Mouse (Mus musculus) B cell, adult 2 months (primary cell): Measurements from ENCODE around the gene Zup1.
"Not testable (repeated sequence)": the region's sequence is repeated elsewhere in the genome, so short reads cannot be mapped to it uniquely, and the experiment has no call there.

Experiments used
- DNase-seq, 2 experiments: peaks; one replicate each; pipeline ENCODE4 v3.0.0; 2022

The Zup1 gene

GRCm38 (mm10) chr10:33950803-33951583 lies at the start of gene Zup1:
Gene Zup1 (minus strand): TSS chr10:33951269.
- peak; percentile 87 to 90 for DNase-seq

DNA sequence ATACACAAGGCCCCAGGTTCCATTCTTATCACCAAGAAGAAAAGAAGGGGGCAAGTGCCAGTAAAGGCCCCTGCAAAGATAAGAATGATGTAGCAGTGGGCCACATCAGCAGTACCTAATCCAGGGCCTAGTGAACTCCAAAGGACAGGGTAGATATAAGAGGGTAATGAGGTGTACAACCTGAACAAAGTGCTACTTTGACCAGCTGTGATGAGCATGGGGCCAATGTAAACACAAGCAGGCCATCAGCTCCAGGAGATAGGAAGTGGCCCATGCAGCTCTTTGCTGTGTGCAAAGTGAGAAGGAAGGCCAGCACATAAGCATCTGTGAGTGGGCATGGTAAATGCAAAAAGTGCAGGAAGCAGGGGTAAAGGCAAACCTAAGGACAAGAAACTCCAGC lies 47.3 kb upstream of the Zup1 start:
- no peak for DNase-seq

DNA sequence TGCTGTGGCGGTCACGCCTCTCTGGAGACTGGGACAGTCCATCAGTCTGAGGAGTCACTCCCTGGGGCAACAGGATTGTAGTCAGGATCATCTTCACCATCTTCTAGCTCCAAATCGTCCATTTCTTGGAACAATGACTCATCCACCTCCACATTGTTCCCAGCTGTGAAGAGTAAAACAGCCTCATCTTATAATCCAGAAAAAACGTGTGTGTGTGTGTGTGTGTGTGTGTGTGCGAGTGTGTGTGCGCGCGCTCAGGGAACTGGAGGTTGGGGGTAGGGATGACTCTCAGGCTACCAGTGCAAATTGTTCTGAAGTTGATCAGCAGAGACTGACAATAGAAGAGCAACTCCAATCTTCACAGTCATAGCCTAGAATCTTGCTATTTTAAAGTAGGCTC lies 45.6 kb upstream of the Zup1 start:
- DNase-seq, result not testable (repeated sequence)

DNA sequence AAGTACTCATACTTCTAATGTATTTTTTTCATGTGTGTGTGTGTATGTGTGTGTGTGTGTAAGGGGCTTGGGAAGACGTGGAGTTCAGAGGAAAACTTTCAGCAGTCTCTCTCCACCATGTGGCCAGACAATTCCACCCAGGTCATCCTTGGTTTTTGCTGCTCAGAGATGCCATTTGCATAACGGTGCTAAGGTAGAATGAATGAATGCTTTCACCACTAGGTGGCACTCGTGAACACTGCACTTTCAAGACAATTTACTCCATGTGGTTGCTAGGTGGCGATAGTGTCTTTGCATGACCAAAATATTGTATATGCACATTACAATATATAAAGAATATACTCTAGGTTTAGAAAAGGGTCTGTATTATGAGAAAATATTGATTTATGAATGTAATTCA lies 35.7 kb upstream of the Zup1 start:
- DNase-seq, result peak; percentile 72 to 76

DNA sequence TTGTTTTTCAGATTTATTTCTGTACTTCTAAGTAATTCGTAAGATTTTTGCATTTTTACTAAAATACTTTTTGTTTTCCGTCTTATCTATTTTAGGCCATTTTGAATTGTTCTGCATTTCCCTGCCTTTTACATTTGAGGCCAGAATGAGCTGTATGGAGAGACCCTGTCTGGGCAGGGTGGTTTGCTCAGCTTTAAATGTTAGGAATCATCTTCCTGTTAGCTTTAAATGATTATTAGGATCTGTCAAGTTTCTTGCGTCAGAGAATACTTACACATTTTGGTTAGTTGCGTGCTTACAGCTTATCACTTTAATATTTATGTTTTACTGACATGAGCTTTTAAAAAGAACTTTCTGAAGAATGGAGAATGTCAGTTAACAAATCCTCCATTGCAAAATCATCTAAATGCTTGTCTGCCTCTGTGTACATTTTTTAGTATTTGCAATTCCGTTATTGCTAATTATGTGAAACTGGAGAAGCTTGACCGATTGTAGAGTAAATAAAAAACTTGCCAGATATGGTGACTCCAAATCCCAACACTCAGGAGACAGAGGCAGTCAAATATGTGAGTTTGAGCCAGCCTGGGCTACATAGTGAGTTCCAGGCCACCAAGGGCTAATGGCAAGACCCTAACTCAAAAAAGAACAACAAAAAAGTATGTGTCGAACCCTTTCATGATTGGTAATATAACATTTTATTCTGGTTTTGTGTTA lies 23.9 kb upstream of the Zup1 start:
- DNase-seq, result no peak

DNA sequence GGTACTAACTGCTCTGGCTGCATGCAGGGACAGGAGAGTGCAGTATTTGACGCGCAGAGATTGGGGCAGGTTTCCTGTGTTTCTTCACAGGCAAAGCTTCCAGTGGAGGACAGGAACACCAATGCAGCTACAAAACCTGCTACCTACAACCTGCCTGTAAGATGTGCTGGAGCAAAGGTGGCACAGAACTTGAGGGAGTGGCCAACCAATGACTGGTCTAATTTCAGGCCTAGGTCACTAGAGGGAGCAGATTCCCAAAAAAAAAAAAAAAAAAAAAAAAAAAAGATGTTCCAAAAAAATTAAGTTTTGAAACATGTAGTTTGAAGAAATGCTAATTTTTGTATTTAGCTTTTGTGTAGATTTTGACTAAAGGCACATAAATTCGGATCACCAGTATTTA lies 1.4 kb upstream of the Zup1 start:
- DNase-seq, result no peak

DNA sequence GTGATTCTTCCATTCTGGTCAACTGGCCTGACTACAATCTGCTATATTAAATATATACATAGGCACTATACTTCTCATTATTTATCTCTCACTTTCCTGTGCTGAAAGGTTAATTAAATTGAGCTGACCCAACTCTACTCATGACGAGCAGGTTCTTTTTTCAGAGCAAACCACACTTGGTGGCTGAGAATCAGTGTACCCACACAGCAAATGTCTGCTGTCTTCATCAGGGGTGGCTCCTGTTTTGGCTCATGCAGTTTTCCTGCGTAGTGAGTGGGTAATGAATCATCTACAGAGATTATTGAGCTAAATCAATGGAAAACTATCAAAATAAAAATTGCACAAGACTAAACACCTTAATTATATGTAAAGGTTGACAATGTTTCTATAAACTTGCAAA lies 4.7 kb downstream of the Zup1 start:
- DNase-seq, result no peak

DNA sequence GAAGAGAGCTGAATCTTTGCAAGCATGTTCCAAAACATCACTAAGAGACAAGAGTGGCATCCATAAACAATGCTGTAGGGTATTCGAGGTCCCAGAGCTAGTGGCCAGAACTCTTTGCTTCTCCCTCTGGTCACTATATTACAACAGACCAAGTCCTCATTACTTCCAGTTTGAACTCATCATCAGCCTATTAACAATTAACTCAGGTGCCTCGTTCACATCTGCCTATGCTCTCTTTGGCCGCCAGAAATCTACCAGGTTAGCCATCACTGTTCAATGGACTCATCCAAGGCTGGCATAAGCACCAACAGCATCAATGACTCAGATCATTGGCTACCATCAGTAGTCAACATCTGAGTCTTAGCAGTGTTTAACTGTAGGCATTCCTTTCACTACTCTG lies 5.7 kb downstream of the Zup1 start:
- DNase-seq, result no peak

GRCm38 (mm10) chr10:33940702-33941101 lies 10.4 kb downstream of the Zup1 start:
- no peak for DNase-seq

- no peak for DNase-seq
Observed at GRCm38 (mm10) chr10:33905489-33905888, 45.6 kb downstream of the Zup1 start.

- no peak for DNase-seq
Observed at GRCm38 (mm10) chr10:33904530-33905481, 46.3 kb downstream of the Zup1 start, which contains the start of gene Rsph4a. Gene Rsph4a (plus strand): TSS chr10:33905111.

DNA sequence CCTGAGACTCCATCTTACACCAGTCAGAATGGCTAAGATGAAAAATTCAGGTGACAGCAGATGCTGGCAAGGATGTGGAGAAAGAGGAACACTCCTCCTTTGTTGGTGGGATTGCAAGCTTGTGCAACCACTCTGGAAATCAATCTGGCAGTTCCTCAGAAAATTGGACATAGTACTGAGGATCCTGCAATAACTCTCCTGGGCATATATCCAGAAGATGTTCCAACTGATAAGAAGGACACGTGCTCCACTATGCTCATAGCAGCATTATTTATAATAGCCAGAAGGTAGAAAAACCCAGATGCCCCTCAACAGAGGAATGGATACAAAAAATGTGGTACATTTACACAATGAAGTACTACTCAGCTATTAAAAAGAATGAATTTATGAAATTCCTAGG lies 49.5 kb downstream of the Zup1 start:
- DNase-seq, result not testable (repeated sequence)

DNA sequence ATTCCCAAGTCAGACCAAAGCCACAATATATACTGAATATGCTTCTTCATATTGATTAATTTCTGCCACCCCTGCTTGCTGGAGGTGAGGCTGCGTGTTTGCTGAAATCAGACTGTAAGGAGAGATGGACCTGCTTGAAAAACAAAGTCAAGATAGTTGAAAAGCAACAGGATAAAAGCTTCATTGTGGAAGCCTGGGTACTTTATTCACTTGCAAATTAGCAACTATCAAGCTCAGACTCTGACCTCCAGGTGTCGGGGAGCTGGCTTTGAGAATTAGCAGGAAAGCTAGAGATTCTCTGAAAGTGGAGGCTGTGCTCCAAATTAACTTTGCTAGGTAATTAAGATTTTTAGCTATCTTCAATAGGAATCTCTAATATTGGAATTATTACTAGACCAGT lies 68.7 kb downstream of the Zup1 start:
- not testable (repeated sequence) for DNase-seq

DNA sequence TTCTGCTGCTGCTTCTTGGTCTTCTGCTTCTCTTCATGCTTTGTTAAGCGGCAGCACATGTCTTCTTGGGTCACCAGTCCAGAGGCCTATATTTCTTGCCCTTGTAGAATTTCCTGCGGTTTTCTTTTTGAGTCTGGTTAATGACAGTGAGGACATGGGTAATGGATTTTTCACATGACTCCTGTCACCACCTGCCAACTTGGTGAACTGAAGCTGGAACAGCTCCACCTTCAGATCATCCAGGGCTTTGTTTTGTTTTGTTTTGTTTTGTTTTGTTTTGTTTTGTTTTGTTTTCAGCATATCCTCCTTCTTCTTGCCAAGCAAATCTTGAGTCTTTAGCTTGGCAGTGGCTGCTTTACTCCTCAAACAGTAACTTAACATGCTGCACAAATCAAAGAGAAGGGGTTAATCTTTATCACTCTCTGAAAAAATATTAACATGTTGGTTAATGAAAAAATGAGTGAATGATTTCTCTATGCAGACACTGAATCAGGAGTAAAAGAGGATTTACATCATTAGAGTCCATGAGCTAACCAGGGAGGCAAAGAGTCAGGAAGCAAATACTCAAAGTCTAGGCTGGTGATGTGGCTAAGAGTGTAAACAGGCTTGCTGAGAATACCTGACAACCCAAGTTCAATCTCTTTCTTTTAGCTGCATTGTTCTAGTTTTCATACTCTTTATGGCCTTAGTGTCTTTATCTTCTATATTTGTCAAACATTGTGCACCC lies 78.2 kb downstream of the Zup1 start:
- no peak for DNase-seq

DNA sequence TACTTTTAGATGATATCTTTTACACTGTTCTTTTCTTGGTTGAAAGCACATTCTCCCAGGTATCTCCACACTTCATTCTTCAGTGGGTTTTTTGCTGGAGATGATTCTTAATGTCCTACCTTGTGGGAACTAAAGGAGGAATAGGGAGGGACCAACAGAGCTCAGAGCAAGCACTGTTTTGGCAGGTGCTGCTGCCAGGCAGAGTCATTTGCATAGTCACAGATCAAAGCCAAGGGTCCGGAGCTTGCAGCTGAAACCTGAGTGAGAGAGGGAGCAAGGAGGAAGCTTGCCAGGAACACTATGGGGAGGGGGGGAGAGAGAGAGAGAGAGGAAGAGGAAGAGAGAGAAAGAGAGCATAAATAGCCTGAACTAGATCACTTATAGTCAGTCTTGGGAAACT lies 80.6 kb downstream of the Zup1 start:
- no peak for DNase-seq
